13 mouse cellular contexts compared by ENCODE assay signal in the genomic region with DNA sequence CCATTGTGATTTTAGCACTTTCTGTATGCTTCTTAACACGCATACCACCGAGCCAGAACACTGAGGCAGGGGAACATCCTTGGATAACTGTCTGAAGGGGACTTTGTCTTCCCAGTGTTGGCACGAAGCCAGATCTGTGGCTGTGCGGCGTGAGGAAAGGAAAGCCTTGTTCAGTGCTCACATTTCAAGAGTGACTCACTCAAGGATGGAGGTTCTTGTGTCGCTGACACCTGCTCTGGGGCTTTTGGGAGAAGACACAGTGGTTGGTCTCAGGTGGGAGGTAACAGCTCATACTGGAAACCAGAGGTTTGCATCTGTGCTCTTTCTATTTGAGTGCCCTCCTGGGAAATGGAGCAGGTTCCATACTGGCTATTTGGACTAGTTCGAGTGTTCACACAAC. TPM values are rescaled to one million over a fixed set of nuclear protein-coding genes. Genes with fewer than 3 reads are reported as not detected.
DNase-seq lines count a peak whose midpoint lies in the region; ATAC-seq lines count a peak whose summit lies in the region.
"Had no signal": no experiment of that assay in that cellular context is flagged by ENCODE, and none has a peak within 500 bp of the region (broad histone marks: within the 10 kb centered on the region; RNA-seq: fewer than 3 reads in every experiment).

No protein-coding gene starts in this region.

- no peak overlapping the region for H3K4me3 ChIP-seq in forebrain, embryonic 14.5 days (ENCODE audit: low read depth, low read length)
- H3K4me3 ChIP-seq in forebrain, embryonic 13.5 days: no peak overlapping the region
- H3K4me3 ChIP-seq: erythroblast, embryonic 14.5 days; limb, embryonic 15.5 days; neural tube, embryonic 12.5 days had no signal

- intact Hi-C loops in left cerebral cortex, postnatal 4 days (cut with DNase I): no loop called here
- intact Hi-C loops in left cerebral cortex, postnatal 36 days (cut with DNase I): no loop called here

- peaks cover 7% of the 10 kb centered on the region for H3K4me1 ChIP-seq in forebrain, embryonic 14.5 days (ENCODE audit: control insufficient read depth, insufficient read depth, low read length)
- peaks cover 15% of the 10 kb centered on the region for H3K4me1 ChIP-seq in forebrain, embryonic 13.5 days
- H3K4me1 ChIP-seq: neural tube, embryonic 12.5 days had no signal

- ATAC-seq in forebrain, embryonic 14.5 days: no peak; the same call in 1 of the 2 replicates
- ATAC-seq in forebrain, embryonic 13.5 days: no peak
- no peak for ATAC-seq in megakaryocyte, adult 5-6 weeks (ENCODE audit: poor library complexity, severe bottlenecking)

- no peak overlapping the region for H3K4me2 ChIP-seq in forebrain, embryonic 14.5 days (ENCODE audit: low read length)
- H3K4me2 ChIP-seq in forebrain, embryonic 13.5 days: no peak overlapping the region
- H3K4me2 ChIP-seq: limb, embryonic 15.5 days; neural tube, embryonic 12.5 days had no signal

- 47% methylated on average over 7 of the region's 7 CpGs for WGBS in forebrain, embryonic 14.5 days
- 45% methylated on average over 7 of the region's 7 CpGs for WGBS in forebrain, embryonic 13.5 days

- DNase-seq in forebrain, embryonic 14.5 days (ENCODE audit: low spot score): peak; percentile 48
- peak; percentile 28 for DNase-seq in left cerebral cortex, postnatal 4 days
- no peak for DNase-seq in left cerebral cortex, postnatal 36 days (ENCODE audit: low spot score in 2 of 2)
- DNase-seq in 416B (ENCODE audit: low read depth) (peak; percentile 73), R1 (ENCODE audit: low read depth, low spot score) (peak; percentile 6)
- DNase-seq in gastrocnemius, postnatal 25 days: no peak
- DNase-seq: thymus, adult 18-20 months had no signal

- no peak overlapping the region for H3K9ac ChIP-seq in forebrain, embryonic 14.5 days (ENCODE audit: low read length)
- H3K9ac ChIP-seq in forebrain, embryonic 13.5 days: no peak overlapping the region
- H3K9ac ChIP-seq: limb, embryonic 15.5 days; neural tube, embryonic 12.5 days had no signal

- H3K9me3 ChIP-seq in forebrain, embryonic 14.5 days (replicated peaks; ENCODE audit: control insufficient read depth, low read length): no peaks in the 10 kb centered on the region
- H3K9me3 ChIP-seq in forebrain, embryonic 13.5 days (replicated peaks): no peaks in the 10 kb centered on the region
- H3K9me3 ChIP-seq: limb, embryonic 15.5 days; neural tube, embryonic 12.5 days had no signal

- no peaks in the 10 kb centered on the region for H3K27me3 ChIP-seq in forebrain, embryonic 14.5 days (replicated peaks; ENCODE audit: control insufficient read depth, insufficient read depth, low read length)
- no peaks in the 10 kb centered on the region for H3K27me3 ChIP-seq in forebrain, embryonic 13.5 days
- H3K27me3 ChIP-seq: limb, embryonic 15.5 days; neural tube, embryonic 12.5 days had no signal

- H3K27ac ChIP-seq in forebrain, embryonic 14.5 days (ENCODE audit: low read depth, low read length): no peak overlapping the region
- H3K27ac ChIP-seq in forebrain, embryonic 13.5 days: no peak overlapping the region
- H3K27ac ChIP-seq: limb, embryonic 15.5 days; neural tube, embryonic 12.5 days had no signal

- no peaks in the 10 kb centered on the region for H3K36me3 ChIP-seq in forebrain, embryonic 14.5 days (ENCODE audit: control insufficient read depth, insufficient read depth, low read length)
- no peaks in the 10 kb centered on the region for H3K36me3 ChIP-seq in forebrain, embryonic 13.5 days (ENCODE audit: poor library complexity, severe bottlenecking)
- H3K36me3 ChIP-seq: limb, embryonic 15.5 days; neural tube, embryonic 12.5 days had no signal

RNA-seq across cellular contexts. Expression of gene Stat4, which starts 52.2 kb away (rescaled TPM):
- polyA plus RNA-seq in forebrain, embryonic 14.5 days (2014; fragmentation: Nextera tagmentation; extraction: Ambion mirVana): 1.6 TPM in 2 replicates
- polyA plus RNA-seq in forebrain, embryonic 13.5 days (2015; fragmentation: Nextera tagmentation; extraction: Ambion mirVana): 2.9 and 4.6 TPM in 2 replicates
- total RNA-seq in left cerebral cortex, postnatal 4 days (2021): 1 to 10 TPM; 3.8 to 4.7 TPM
- 1 to 10 TPM; 4.2 to 5.0 TPM for total RNA-seq in left cerebral cortex, postnatal 36 days (2021)
- total RNA-seq in megakaryocyte, adult 5-6 weeks (2015): 19.3 and 28.2 TPM in 2 replicates
- 13.2 and 21.6 TPM in 2 replicates for total RNA-seq in megakaryocyte, adult 5-6 weeks (2017)
- not detected for total RNA-seq in gastrocnemius, postnatal 25 days (2021)
- total RNA-seq: gastrocnemius, adult 8-10 months had no signal
- polyA plus RNA-seq: erythroblast, embryonic 14.5 days had no signal

Comparison
In these comparisons a context has a peak if more than half of its experiments do, and no peak if none do; other contexts are left out.
1. DNase-seq: peak in forebrain, embryonic 14.5 days (single experiment), left cerebral cortex, postnatal 4 days (single experiment), 416B (single experiment) and R1 (single experiment); none in left cerebral cortex, postnatal 36 days (0 of 2) and gastrocnemius, postnatal 25 days (single experiment).
2. RNA of gene Stat4, which starts 52.2 kb away (total RNA-seq): 13.2 to 28.2 TPM in megakaryocyte, adult 5-6 weeks, 4.2 to 5.0 TPM in left cerebral cortex, postnatal 36 days and 3.8 to 4.7 TPM in left cerebral cortex, postnatal 4 days; not detected in gastrocnemius, postnatal 25 days; every median in the first group is over 4 times any median in the second.